Mouse (Mus musculus) embryonic facial prominence, embryonic 14.5 days (tissue): ENCODE measurements at regions not wholly inside any gene's neighbourhood (a gene's known extent, or its start where the extent isn't known, plus 50 kb on each side); places are given as distances from the start of the nearest gene placed in this dataset.

Source experiments
- ATAC-seq: fragments of 200-750 bp; cut with Nextera tagmentation; 2 replicates; pipeline ENCODE4 v1.8.0; 2017; ENCODE audit warnings: low read depth, moderate number of reproducible peaks, moderate TSS enrichment
- DNase-seq: peaks from one replicate; pipeline ENCODE4 v3.0.0-alpha.2; 2015; ENCODE audit warnings: low spot score
- H3K27ac ChIP-seq: fragments of 300-500 bp; sonication (generic); replicated peaks from 2 replicates; pipeline ENCODE4 v1.5.1; 2014; ENCODE audit warnings: low read depth, mild to moderate bottlenecking, low read length, moderate library complexity
- H3K27me3 ChIP-seq: fragments of 300-500 bp; sonication (generic); replicated peaks from 2 replicates; pipeline ENCODE4 v1.6.1; 2014; ENCODE audit warnings: low read length; ENCODE audit not compliant: control insufficient read depth, insufficient read depth
- H3K36me3 ChIP-seq: fragments of 300-500 bp; sonication (generic); 2 replicates; pipeline ENCODE4 v1.6.1; 2014; ENCODE audit warnings: low read length, mixed read lengths; ENCODE audit not compliant: control insufficient read depth, insufficient read depth
- H3K4me1 ChIP-seq: fragments of 300-500 bp; sonication (generic); 2 replicates; pipeline ENCODE4 v1.6.1; 2014; ENCODE audit warnings: antibody characterized with exemption, low read length; ENCODE audit not compliant: control insufficient read depth, insufficient read depth
- H3K4me2 ChIP-seq: fragments of 300-500 bp; sonication (generic); 2 replicates; pipeline ENCODE4 v1.6.1; 2014; ENCODE audit warnings: low read depth, mild to moderate bottlenecking, low read length, moderate library complexity, mixed read lengths
- H3K4me3 ChIP-seq: fragments of 300-500 bp; sonication (generic); 2 replicates; pipeline ENCODE4 v1.5.1; 2014; ENCODE audit warnings: low read depth, mild to moderate bottlenecking, low read length
- H3K9ac ChIP-seq: fragments of 300-500 bp; sonication (generic); 2 replicates; pipeline ENCODE4 v1.6.1; 2014; ENCODE audit warnings: low read depth, mild to moderate bottlenecking, low read length, moderate library complexity, mixed read lengths
- H3K9me3 ChIP-seq: fragments of 300-500 bp; sonication (generic); 2 replicates; pipeline ENCODE4 v1.6.1; 2016; ENCODE audit warnings: low read length; ENCODE audit not compliant: control insufficient read depth
- WGBS: fragments of 180-500 bp; shearing (Covaris S2); extraction: QIAGEN DNeasy Blood & Tissue Kit; methylation state at CpG from one replicate; pipeline ENCODE4 v1.1.7; 2014; 5-methylcytosine and 5-hydroxymethylcytosine counted together

- DNase-seq (peak; percentile 45), ATAC-seq (peak; percentile 44; the same call in 1 of the 2 replicates)
- peak overlapping the region; percentile 27; the same call in 1 of the 2 replicates for H3K4me2 ChIP-seq
- H3K27ac ChIP-seq: no peak overlapping the region
- H3K27me3 ChIP-seq: no peaks in the 10 kb centered on the region
- H3K9ac ChIP-seq: no peak overlapping the region
- 0 out of 2 replicates have a peak, but pooled peaks cover 5% of the 10 kb centered on the region for H3K4me1 ChIP-seq
- H3K4me3 ChIP-seq: no peak overlapping the region
- no peaks in the 10 kb centered on the region for H3K9me3 ChIP-seq
- 34% methylated on average over 12 of the region's 12 CpGs for WGBS
- H3K36me3 ChIP-seq: no peaks in the 10 kb centered on the region
These were observed 289.3 kb upstream of the G2e3 start for GRCm38 (mm10) chr12:51058569-51058968.

GRCm38 (mm10) chr12:51058104-51058503, 289.8 kb upstream of the G2e3 start:
- Histone ChIP-seq H3K9ac (no peak overlapping the region), H3K4me2 (peak overlapping the region; percentile 27; the same call in 1 of the 2 replicates)
- no peak for ATAC-seq

GRCm38 (mm10) chr12:51047116-51047515, 300.7 kb upstream of the G2e3 start:
- Histone ChIP-seq H3K9ac (no peak overlapping the region), H3K27ac (no peak overlapping the region), H3K4me3 (no peak overlapping the region), H3K4me2 (no peak overlapping the region), H3K4me1 (no peaks in the 10 kb centered on the region), H3K36me3 (no peaks in the 10 kb centered on the region), H3K27me3 (no peaks in the 10 kb centered on the region), H3K9me3 (no peaks in the 10 kb centered on the region)
- WGBS: 59% methylated on average over 7 of the region's 7 CpGs
- DNase-seq: no peak
- ATAC-seq: no peak

More at GRCm38 (mm10) chr12:51058104-51058503, 289.8 kb upstream of the G2e3 start:
- Histone ChIP-seq H3K4me1 (0 out of 2 replicates have a peak, but pooled peaks cover 5% of the 10 kb centered on the region), H3K27me3 (no peaks in the 10 kb centered on the region), H3K27ac (no peak overlapping the region), H3K4me3 (no peak overlapping the region), H3K9me3 (no peaks in the 10 kb centered on the region), H3K36me3 (no peaks in the 10 kb centered on the region)
- DNase-seq: no peak
- 66% methylated on average over 10 of the region's 10 CpGs for WGBS

GRCm38 (mm10) chr12:51045437-51045836, 302.4 kb upstream of the G2e3 start:
- Histone ChIP-seq H3K4me2 (no peak overlapping the region), H3K9me3 (no peaks in the 10 kb centered on the region), H3K9ac (no peak overlapping the region), H3K27me3 (no peaks in the 10 kb centered on the region), H3K36me3 (no peaks in the 10 kb centered on the region), H3K4me3 (no peak overlapping the region), H3K4me1 (no peaks in the 10 kb centered on the region), H3K27ac (no peak overlapping the region)
- ATAC-seq (no peak), DNase-seq (peak; percentile 5)
- 31% methylated on average over 9 of the region's 9 CpGs for WGBS

- ATAC-seq (no peak), DNase-seq (no peak)
- H3K4me1 ChIP-seq: no peaks in the 10 kb centered on the region
- 9% methylated on average over 1 of the region's 1 CpGs for WGBS
- H3K4me3 ChIP-seq: no peak overlapping the region
- H3K36me3 ChIP-seq: no peaks in the 10 kb centered on the region
- no peaks in the 10 kb centered on the region for H3K27me3 ChIP-seq
- no peaks in the 10 kb centered on the region for H3K9me3 ChIP-seq
- no peak overlapping the region for H3K27ac ChIP-seq
- H3K9ac ChIP-seq: no peak overlapping the region
- H3K4me2 ChIP-seq: no peak overlapping the region
These were observed 302.8 kb upstream of the G2e3 start for GRCm38 (mm10) chr12:51045020-51045419.

GRCm38 (mm10) chr12:51032193-51032592, 315.7 kb upstream of the G2e3 start:
- ATAC-seq: no peak
- no peak overlapping the region for H3K4me2 ChIP-seq
- H3K27me3 ChIP-seq: 0 out of 2 replicates have a peak, but pooled peaks cover 9% of the 10 kb centered on the region
- H3K9me3 ChIP-seq: no peaks in the 10 kb centered on the region
- H3K4me3 ChIP-seq: no peak overlapping the region
- DNase-seq: no peak
- H3K4me1 ChIP-seq: peaks cover 4% of the 10 kb centered on the region; the same call in 1 of the 2 replicates
- H3K9ac ChIP-seq: no peak overlapping the region
- no peaks in the 10 kb centered on the region for H3K36me3 ChIP-seq
- no peak overlapping the region for H3K27ac ChIP-seq
- WGBS: 77% methylated on average over 2 of the region's 2 CpGs

GRCm38 (mm10) chr12:51028601-51029174, 319.2 kb upstream of the G2e3 start:
- ATAC-seq: no peak
- H3K27ac ChIP-seq: no peak overlapping the region

GRCm38 (mm10) chr12:51026046-51026445, 321.8 kb upstream of the G2e3 start:
- no peak for ATAC-seq
- no peak overlapping the region for H3K4me3 ChIP-seq
- no peak overlapping the region for H3K9ac ChIP-seq
- peaks cover 4% of the 10 kb centered on the region; the same call in 1 of the 2 replicates for H3K4me1 ChIP-seq
- H3K4me2 ChIP-seq: no peak overlapping the region
- H3K27me3 ChIP-seq: 0 out of 2 replicates have a peak, but pooled peaks cover 9% of the 10 kb centered on the region
- WGBS: 83% methylated on average over 5 of the region's 5 CpGs
- H3K27ac ChIP-seq: no peak overlapping the region
- DNase-seq: no peak
- H3K36me3 ChIP-seq: no peaks in the 10 kb centered on the region
- H3K9me3 ChIP-seq: no peaks in the 10 kb centered on the region

More at GRCm38 (mm10) chr12:51028601-51029174, 319.2 kb upstream of the G2e3 start:
- no peak overlapping the region for H3K9ac ChIP-seq
- DNase-seq: no peak
- 0 out of 2 replicates have a peak, but pooled peaks cover 9% of the 10 kb centered on the region for H3K27me3 ChIP-seq
- WGBS: 28% methylated on average over 10 of the region's 10 CpGs
- H3K4me1 ChIP-seq: peaks cover 4% of the 10 kb centered on the region; the same call in 1 of the 2 replicates
- no peaks in the 10 kb centered on the region for H3K9me3 ChIP-seq
- no peak overlapping the region for H3K4me3 ChIP-seq
- no peaks in the 10 kb centered on the region for H3K36me3 ChIP-seq
- peak overlapping the region; percentile 14; the same call in 1 of the 2 replicates for H3K4me2 ChIP-seq

- Histone ChIP-seq H3K27me3 (0 out of 2 replicates have a peak, but pooled peaks cover 9% of the 10 kb centered on the region), H3K4me2 (no peak overlapping the region), H3K4me1 (peaks cover 4% of the 10 kb centered on the region; the same call in 1 of the 2 replicates), H3K9ac (no peak overlapping the region), H3K36me3 (no peaks in the 10 kb centered on the region), H3K9me3 (no peaks in the 10 kb centered on the region), H3K27ac (no peak overlapping the region), H3K4me3 (no peak overlapping the region)
- no peak for ATAC-seq
- WGBS: 67% methylated on average over 3 of the region's 3 CpGs
- DNase-seq: peak; percentile 29
These were observed 322.3 kb upstream of the G2e3 start for GRCm38 (mm10) chr12:51025531-51025930.
